Mouse (Mus musculus) liver, postnatal 0 days (tissue): ENCODE data around the gene Ypel3.

Experiments used
- CTCF ChIP-seq: sonication (generic); IDR thresholded peaks from 2 replicates; pipeline ENCODE4 v1.5.1; 2016; ENCODE audit warnings: antibody characterized with exemption, low read depth
- EP300 ChIP-seq: IDR thresholded peaks from 2 replicates; pipeline ENCODE4 v1.6.1; 2016; ENCODE audit warnings: antibody characterized with exemption, low read depth, mild to moderate bottlenecking

DNA sequence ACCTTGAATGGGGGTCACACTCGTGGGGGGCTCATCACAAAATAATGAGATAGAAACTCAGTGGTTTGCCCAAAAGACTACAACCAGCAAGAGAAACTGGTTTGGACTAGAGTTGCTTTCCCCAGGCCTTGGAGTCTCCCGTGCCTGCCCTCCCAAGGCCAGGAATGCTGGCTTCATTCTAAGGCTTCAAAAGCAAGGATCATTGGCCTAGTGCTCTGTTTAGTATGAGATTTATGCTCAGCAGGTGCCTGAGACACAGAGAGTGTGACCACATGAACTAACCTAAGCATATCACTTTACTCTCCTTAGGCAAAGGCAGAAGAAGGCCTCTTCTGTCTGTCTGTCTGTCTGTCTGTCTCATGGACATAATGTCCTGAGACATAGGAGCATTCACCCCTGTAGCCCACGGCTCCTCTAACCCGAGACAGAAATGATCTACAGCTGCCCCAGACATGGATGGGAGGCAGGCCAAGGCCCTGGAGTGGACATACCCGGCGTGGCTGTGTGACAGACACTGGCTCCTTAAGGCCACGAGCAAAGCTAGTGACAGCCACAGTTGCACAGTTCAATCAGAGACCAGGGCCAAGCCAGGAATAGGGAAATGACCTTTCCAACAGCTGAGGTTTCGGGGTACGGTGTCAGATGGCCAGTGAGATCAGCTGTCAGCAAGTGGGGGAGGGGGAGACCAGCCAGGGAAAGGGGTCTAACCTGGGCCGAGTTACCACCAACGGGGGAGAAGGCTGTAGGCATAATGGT is 25.6 kb downstream of the Ypel3 start:
- TF ChIP-seq CTCF (no peak), EP300 (no peak)
